Mouse (Mus musculus) liver, postnatal 0 days (tissue): ENCODE data around the gene Aoc2. TPM values are rescaled to one million over a fixed set of nuclear protein-coding genes. Genes with fewer than 3 reads are reported as not detected.

Experiments
- ATAC-seq: fragments of 200-750 bp; cut with Nextera tagmentation; 2 replicates; pipeline ENCODE4 v1.8.0; 2017; ENCODE audit warnings: mild to moderate bottlenecking, moderate library complexity
- DNase-seq: peaks from one replicate; pipeline ENCODE4 v3.0.0-alpha.2; 2016
- H3K27ac ChIP-seq: fragments of 300-500 bp; sonication (generic); 2 replicates; pipeline ENCODE4 v1.5.1; 2014; ENCODE audit warnings: antibody characterized with exemption, moderate library complexity, mild to moderate bottlenecking, low read depth
- H3K27me3 ChIP-seq: fragments of 300-500 bp; sonication (generic); 2 replicates; pipeline ENCODE4 v1.6.1; 2014; ENCODE audit warnings: low read length, control low read depth, mixed read lengths; ENCODE audit not compliant: insufficient read depth
- H3K36me3 ChIP-seq: fragments of 300-500 bp; sonication (generic); replicated peaks from 2 replicates; pipeline ENCODE4 v1.6.1; 2014; ENCODE audit warnings: mild to moderate bottlenecking, control low read depth, low read length, moderate library complexity, mixed read lengths; ENCODE audit not compliant: insufficient read depth
- H3K4me1 ChIP-seq: fragments of 300-500 bp; sonication (generic); 2 replicates; pipeline ENCODE4 v1.6.1; 2014; ENCODE audit warnings: antibody characterized with exemption, mild to moderate bottlenecking, control low read depth; ENCODE audit not compliant: insufficient read depth
- H3K4me2 ChIP-seq: fragments of 300-500 bp; sonication (generic); 2 replicates; pipeline ENCODE4 v1.6.1; 2014; ENCODE audit warnings: low read depth, mild to moderate bottlenecking, low read length, moderate library complexity, mixed read lengths
- H3K4me3 ChIP-seq: fragments of 300-500 bp; sonication (generic); 2 replicates; pipeline ENCODE4 v1.5.1; 2014; ENCODE audit warnings: low read depth, low read length
- H3K9ac ChIP-seq: fragments of 300-500 bp; sonication (generic); replicated peaks from 2 replicates; pipeline ENCODE4 v1.6.1; 2014; ENCODE audit warnings: mild to moderate bottlenecking, moderate library complexity
- H3K9me3 ChIP-seq: fragments of 300-500 bp; sonication (generic); 2 replicates; pipeline ENCODE4 v1.6.1; 2016; ENCODE audit warnings: mild to moderate bottlenecking, control low read depth, low read length, mixed read lengths
- CTCF ChIP-seq: sonication (generic); IDR thresholded peaks from 2 replicates; pipeline ENCODE4 v1.5.1; 2016; ENCODE audit warnings: antibody characterized with exemption, low read depth
- EP300 ChIP-seq: IDR thresholded peaks from 2 replicates; pipeline ENCODE4 v1.6.1; 2016; ENCODE audit warnings: antibody characterized with exemption, low read depth, mild to moderate bottlenecking
- whole genome bisulfite sequencing: fragments of 180-500 bp; shearing (Covaris S2); extraction: QIAGEN DNeasy Blood & Tissue Kit; methylation state at CpG from one replicate; pipeline ENCODE4 v1.1.7; 2014; ENCODE audit not compliant: insufficient replicate concordance; 5-methylcytosine and 5-hydroxymethylcytosine counted together
- polyA plus RNA-seq: library from polyadenylated mRNA; unstranded; fragments of >200 nt; fragmentation: Nextera tagmentation; extraction: Ambion mirVana; gene quantifications from 2 replicates; pipeline ENCODE4 v1.2.1, GENCODE M21; 2015

The Aoc2 gene
- polyA plus RNA-seq, 1 experiment from 2014 or later = 0.60 TPM

GRCm38 (mm10) chr11:101279193-101279569, 45.7 kb upstream of the Aoc2 start:
- H3K27ac ChIP-seq = no peak overlapping the region
- WGBS = 67% methylated on average over 14 of the region's 14 CpGs
- TF ChIP-seq CTCF (no peak), EP300 (no peak)
- no peaks in the 10 kb centered on the region for H3K9me3 ChIP-seq
- ATAC-seq (peak; percentile 18; the same call in 1 of the 2 replicates), DNase-seq (no peak)
- H3K4me1 ChIP-seq = peaks cover 27% of the 10 kb centered on the region
- H3K36me3 ChIP-seq = no peaks in the 10 kb centered on the region; the same call in 1 of the 2 replicates
- no peaks in the 10 kb centered on the region for H3K27me3 ChIP-seq
- peak overlapping the region; percentile 85 for H3K4me3 ChIP-seq
- peak overlapping the region; percentile 83 for H3K4me2 ChIP-seq
- peak overlapping the region; percentile 77 for H3K9ac ChIP-seq

DNA sequence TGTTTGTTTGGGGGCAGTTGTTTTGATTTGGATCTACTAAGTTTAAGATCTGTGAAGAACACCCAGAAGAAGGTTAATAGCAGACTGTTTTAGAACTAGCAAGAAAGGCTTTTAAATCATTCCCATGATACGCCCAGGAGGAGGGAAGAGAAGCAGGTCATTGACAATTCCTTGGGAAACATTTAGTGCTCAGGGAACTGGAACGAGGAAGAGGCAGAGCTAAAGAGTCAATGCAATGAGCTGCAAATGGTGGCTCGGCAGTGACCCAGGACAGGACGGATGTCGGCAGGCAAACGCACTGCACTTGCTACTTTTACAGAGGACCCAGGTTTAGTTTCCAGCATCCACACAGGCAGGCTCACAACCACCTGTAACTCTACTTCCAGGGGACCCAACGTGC, 44.0 kb upstream of the Aoc2 start:
- Histone ChIP-seq H3K27me3 (no peaks in the 10 kb centered on the region), H3K27ac (no peak overlapping the region), H3K9ac (no peak overlapping the region), H3K9me3 (no peaks in the 10 kb centered on the region), H3K4me1 (peaks cover 27% of the 10 kb centered on the region), H3K4me3 (no peak overlapping the region), H3K4me2 (no peak overlapping the region), H3K36me3 (no peaks in the 10 kb centered on the region; the same call in 1 of the 2 replicates)
- WGBS = 64% methylated on average over 7 of the region's 7 CpGs
- no peak for ATAC-seq
- no peak for TF ChIP-seq CTCF
- no peak for TF ChIP-seq EP300
- DNase-seq = no peak

GRCm38 (mm10) chr11:101282896-101283295, 42.0 kb upstream of the Aoc2 start:
- Histone ChIP-seq H3K27ac (no peak overlapping the region), H3K9me3 (no peaks in the 10 kb centered on the region), H3K27me3 (no peaks in the 10 kb centered on the region), H3K9ac (no peak overlapping the region), H3K4me3 (no peak overlapping the region), H3K36me3 (peaks cover 2% of the 10 kb centered on the region; the same call in 1 of the 2 replicates), H3K4me1 (peaks cover 17% of the 10 kb centered on the region), H3K4me2 (no peak overlapping the region)
- no peak for ATAC-seq
- DNase-seq = no peak
- TF ChIP-seq EP300 (no peak), CTCF (no peak)
- 58% methylated on average over 5 of the region's 5 CpGs for WGBS

DNA sequence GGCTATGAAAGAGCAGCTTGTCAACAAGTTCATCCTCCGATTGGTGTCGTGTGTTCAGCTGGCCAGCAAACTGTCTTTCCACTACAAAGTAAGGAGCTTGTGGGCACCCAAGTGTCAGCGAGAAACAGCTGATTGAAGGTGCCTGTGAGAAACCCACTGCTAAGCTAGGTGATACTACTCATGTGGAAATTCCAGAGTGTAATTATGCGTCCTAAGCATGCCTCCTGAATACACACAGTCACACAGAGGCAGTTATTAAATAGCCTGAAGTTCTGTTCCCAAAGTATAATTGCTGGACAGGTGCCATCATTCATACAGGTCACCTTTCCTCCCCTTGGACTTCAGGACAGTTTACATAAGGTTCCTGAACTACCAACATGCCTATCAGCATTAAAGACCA, 41.1 kb upstream of the Aoc2 start:
- Histone ChIP-seq H3K27ac (no peak overlapping the region), H3K4me1 (peaks cover 13% of the 10 kb centered on the region), H3K4me3 (no peak overlapping the region), H3K27me3 (no peaks in the 10 kb centered on the region), H3K9ac (no peak overlapping the region), H3K4me2 (no peak overlapping the region), H3K9me3 (no peaks in the 10 kb centered on the region), H3K36me3 (peaks cover 10% of the 10 kb centered on the region)
- ATAC-seq = peak; percentile 39
- DNase-seq = no peak
- 72% methylated on average over 4 of the region's 4 CpGs for WGBS
- TF ChIP-seq EP300 = no peak
- no peak for TF ChIP-seq CTCF

DNA sequence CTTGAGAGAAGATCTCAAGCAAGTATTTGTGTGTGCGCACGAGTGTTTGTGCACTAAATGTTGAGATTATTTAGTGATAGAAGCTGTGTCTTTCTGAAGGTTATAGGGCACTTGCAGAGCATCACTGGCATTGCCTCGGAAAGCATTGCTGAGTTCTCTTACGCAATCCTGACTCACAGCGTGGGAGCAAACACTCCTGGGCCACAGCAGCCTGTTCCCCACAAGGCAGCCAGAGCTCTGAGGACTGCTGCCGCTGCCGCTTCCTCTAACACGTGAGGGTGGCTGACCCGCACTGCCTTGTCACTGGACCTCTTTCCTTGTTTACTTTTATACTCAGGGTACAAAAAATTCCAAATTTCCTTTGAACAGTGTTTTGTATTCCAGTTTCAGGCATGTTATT, 37.6 kb upstream of the Aoc2 start:
- no peak overlapping the region for H3K9ac ChIP-seq
- DNase-seq = peak; percentile 55
- H3K4me2 ChIP-seq = no peak overlapping the region
- H3K27me3 ChIP-seq = no peaks in the 10 kb centered on the region
- peaks cover 42% of the 10 kb centered on the region for H3K36me3 ChIP-seq
- WGBS = 52% methylated on average over 9 of the region's 9 CpGs
- H3K4me3 ChIP-seq = no peak overlapping the region
- TF ChIP-seq CTCF = no peak
- ATAC-seq = peak; percentile 80
- no peaks in the 10 kb centered on the region for H3K9me3 ChIP-seq
- H3K27ac ChIP-seq = peak overlapping the region; percentile 18; the same call in 1 of the 2 replicates
- H3K4me1 ChIP-seq = peaks cover 8% of the 10 kb centered on the region

- ATAC-seq = no peak
Measured at GRCm38 (mm10) chr11:101291231-101291630, 33.6 kb upstream of the Aoc2 start.

GRCm38 (mm10) chr11:101295191-101295590, 29.7 kb upstream of the Aoc2 start:
- H3K27me3 ChIP-seq = no peaks in the 10 kb centered on the region
- H3K36me3 ChIP-seq = peaks cover 83% of the 10 kb centered on the region
- TF ChIP-seq CTCF (no peak), EP300 (no peak)
- H3K9me3 ChIP-seq = no peaks in the 10 kb centered on the region
- ATAC-seq (no peak), DNase-seq (no peak)
- no peak overlapping the region for H3K4me3 ChIP-seq
- no peak overlapping the region for H3K4me2 ChIP-seq
- no peak overlapping the region for H3K27ac ChIP-seq
- H3K9ac ChIP-seq = no peak overlapping the region
- WGBS = 97% methylated on average over 8 of the region's 8 CpGs
- no peaks in the 10 kb centered on the region; the same call in 1 of the 2 replicates for H3K4me1 ChIP-seq

More at GRCm38 (mm10) chr11:101291231-101291630, 33.6 kb upstream of the Aoc2 start:
- Histone ChIP-seq H3K36me3 (peaks cover 78% of the 10 kb centered on the region), H3K9me3 (no peaks in the 10 kb centered on the region), H3K27me3 (no peaks in the 10 kb centered on the region), H3K27ac (no peak overlapping the region), H3K4me1 (peaks cover 4% of the 10 kb centered on the region; the same call in 1 of the 2 replicates), H3K4me2 (no peak overlapping the region), H3K9ac (no peak overlapping the region), H3K4me3 (no peak overlapping the region)
- 89% methylated on average over 8 of the region's 8 CpGs for WGBS
- TF ChIP-seq EP300 = no peak
- DNase-seq = no peak
